Mouse (Mus musculus) forebrain, embryonic 11.5 days (tissue): ENCODE data around the gene Olfr279. TPM values are rescaled to one million over a fixed set of nuclear protein-coding genes. Genes with fewer than 3 reads are reported as not detected.
A peak's percentile ranks its signal among the peaks of the same experiment; 100 is the strongest.

Experiments used
- ATAC-seq: fragments of 200-750 bp; cut with Nextera tagmentation; replicated peaks from 2 replicates; pipeline ENCODE4 v1.8.0; 2017; ENCODE audit warnings: moderate TSS enrichment; ENCODE audit not compliant: low FRiP score
- DNase-seq: peaks from one replicate; pipeline ENCODE4 v3.0.0-alpha.2; 2017; ENCODE audit warnings: low spot score
- H3K27ac ChIP-seq: fragments of 300-500 bp; sonication (generic); 2 replicates; pipeline ENCODE4 v1.5.1; 2014; ENCODE audit warnings: low read depth, low read length
- H3K27me3 ChIP-seq: fragments of 300-500 bp; sonication (generic); 2 replicates; pipeline ENCODE4 v1.6.1; 2014; ENCODE audit warnings: mild to moderate bottlenecking, low read length, mixed read lengths; ENCODE audit not compliant: control insufficient read depth, insufficient read depth
- H3K36me3 ChIP-seq: fragments of 300-500 bp; sonication (generic); 2 replicates; pipeline ENCODE4 v1.6.1; 2014; ENCODE audit warnings: mild to moderate bottlenecking, low read length, moderate library complexity, mixed read lengths; ENCODE audit not compliant: control insufficient read depth, insufficient read depth
- H3K4me1 ChIP-seq: fragments of 300-500 bp; sonication (generic); replicated peaks from 2 replicates; pipeline ENCODE4 v1.6.1; 2014; ENCODE audit warnings: low read length, mixed read lengths; ENCODE audit not compliant: control insufficient read depth, insufficient read depth
- H3K4me2 ChIP-seq: fragments of 300-500 bp; sonication (generic); 2 replicates; pipeline ENCODE4 v1.6.1; 2014; ENCODE audit warnings: low read depth, mild to moderate bottlenecking, low read length, moderate library complexity, mixed read lengths; ENCODE audit not compliant: severe bottlenecking
- H3K4me3 ChIP-seq: fragments of 300-500 bp; sonication (generic); 2 replicates; pipeline ENCODE4 v1.5.1; 2014; ENCODE audit warnings: low read depth, low read length
- H3K9ac ChIP-seq: fragments of 300-500 bp; sonication (generic); 2 replicates; pipeline ENCODE4 v1.6.1; 2014; ENCODE audit warnings: low read length
- H3K9me3 ChIP-seq: fragments of 300-500 bp; sonication (generic); 2 replicates; pipeline ENCODE4 v1.6.1; 2016; ENCODE audit warnings: low read length, mixed read lengths; ENCODE audit not compliant: control insufficient read depth
- WGBS: fragments of 180-500 bp; shearing (Covaris S2); extraction: QIAGEN DNeasy Blood & Tissue Kit; methylation state at CpG from one replicate; pipeline ENCODE4 v1.1.7; 2014; 5-methylcytosine and 5-hydroxymethylcytosine counted together
- polyA plus RNA-seq: library from polyadenylated mRNA; unstranded; fragments of >200 nt; fragmentation: Nextera tagmentation; extraction: Ambion mirVana; gene quantifications from 2 replicates; pipeline ENCODE4 v1.2.1, GENCODE M21; 2014

Gene Olfr279
- polyA plus RNA-seq, 1 experiment from 2014 or later = not detected

GRCm38 (mm10) chr15:98479568-98480102 is 12.6 kb upstream of the Olfr279 start:
- Histone ChIP-seq H3K4me3 (no peak overlapping the region), H3K36me3 (no peaks in the 10 kb centered on the region), H3K4me2 (no peak overlapping the region), H3K4me1 (no peaks in the 10 kb centered on the region), H3K9ac (no peak overlapping the region), H3K9me3 (no peaks in the 10 kb centered on the region), H3K27ac (no peak overlapping the region), H3K27me3 (no peaks in the 10 kb centered on the region)
- DNase-seq (no peak), ATAC-seq (no peak)
- WGBS = 71% methylated on average over 7 of the region's 7 CpGs

- 68% methylated on average over 3 of the region's 3 CpGs for WGBS
Observed at GRCm38 (mm10) chr15:98482701-98483100, 9.5 kb upstream of the Olfr279 start, which contains the start of gene Lalba. Lalba (minus strand) TSS chr15:98482721.

GRCm38 (mm10) chr15:98483907-98484886 is 8.0 kb upstream of the Olfr279 start:
- Histone ChIP-seq H3K36me3 (no peaks in the 10 kb centered on the region), H3K9me3 (no peaks in the 10 kb centered on the region), H3K27ac (no peak overlapping the region), H3K4me1 (no peaks in the 10 kb centered on the region), H3K27me3 (no peaks in the 10 kb centered on the region), H3K4me3 (no peak overlapping the region), H3K9ac (no peak overlapping the region), H3K4me2 (no peak overlapping the region)
- ATAC-seq = no peak
- WGBS = 82% methylated on average over 18 of the region's 18 CpGs
- DNase-seq = no peak

More at GRCm38 (mm10) chr15:98482701-98483100, 9.5 kb upstream of the Olfr279 start, which contains the start of gene Lalba:
- Histone ChIP-seq H3K4me2 (no peak within 1 kb of the TSS), H3K9me3 (no peaks in the 10 kb centered on the region), H3K4me3 (no peak within 1 kb of the TSS), H3K27ac (no peak within 1 kb of the TSS), H3K4me1 (no peaks in the 10 kb centered on the region), H3K9ac (no peak within 1 kb of the TSS), H3K36me3 (no peaks in the 10 kb centered on the region), H3K27me3 (no peaks in the 10 kb centered on the region)
- no peak for ATAC-seq
- no peak for DNase-seq

- Histone ChIP-seq H3K36me3 (no peaks in the 10 kb centered on the region), H3K27ac (no peak overlapping the region), H3K4me2 (no peak overlapping the region), H3K4me3 (no peak overlapping the region), H3K27me3 (no peaks in the 10 kb centered on the region), H3K9me3 (no peaks in the 10 kb centered on the region), H3K9ac (no peak overlapping the region), H3K4me1 (no peaks in the 10 kb centered on the region)
- DNase-seq (no peak), ATAC-seq (no peak)
- WGBS = 96% methylated on average over 8 of the region's 8 CpGs
Observed at GRCm38 (mm10) chr15:98486433-98487021, 5.7 kb upstream of the Olfr279 start.

GRCm38 (mm10) chr15:98491332-98491731 is 870 bp upstream of the Olfr279 start:
- ATAC-seq = no peak
- WGBS = 86% methylated on average over 2 of the region's 2 CpGs
- DNase-seq = no peak
- no peaks in the 10 kb centered on the region for H3K9me3 ChIP-seq
- H3K27ac ChIP-seq = no peak overlapping the region
- no peaks in the 10 kb centered on the region for H3K36me3 ChIP-seq
- H3K4me3 ChIP-seq = no peak overlapping the region
- no peaks in the 10 kb centered on the region for H3K4me1 ChIP-seq
- H3K27me3 ChIP-seq = no peaks in the 10 kb centered on the region
- no peak overlapping the region for H3K9ac ChIP-seq
- no peak overlapping the region for H3K4me2 ChIP-seq

- ATAC-seq (no peak), DNase-seq (no peak)
- no peaks in the 10 kb centered on the region for H3K27me3 ChIP-seq
- no peak overlapping the region for H3K4me2 ChIP-seq
- no peaks in the 10 kb centered on the region for H3K4me1 ChIP-seq
- no peaks in the 10 kb centered on the region for H3K36me3 ChIP-seq
- no peak overlapping the region for H3K9ac ChIP-seq
- H3K4me3 ChIP-seq = no peak overlapping the region
- WGBS = 90% methylated on average over 17 of the region's 17 CpGs
- no peak overlapping the region for H3K27ac ChIP-seq
- no peaks in the 10 kb centered on the region for H3K9me3 ChIP-seq
Observed at GRCm38 (mm10) chr15:98497631-98498030, 5.4 kb downstream of the Olfr279 start.

- no peak for DNase-seq
- 85% methylated on average over 3 of the region's 3 CpGs for WGBS
Observed at GRCm38 (mm10) chr15:98503317-98503716, 11.1 kb downstream of the Olfr279 start.

GRCm38 (mm10) chr15:98504514-98504913 is 12.3 kb downstream of the Olfr279 start:
- H3K9me3 ChIP-seq = no peaks in the 10 kb centered on the region
- no peak overlapping the region for H3K27ac ChIP-seq
- no peaks in the 10 kb centered on the region for H3K27me3 ChIP-seq
- no peak overlapping the region for H3K9ac ChIP-seq
- ATAC-seq = no peak
- no peaks in the 10 kb centered on the region for H3K4me1 ChIP-seq
- no peaks in the 10 kb centered on the region for H3K36me3 ChIP-seq
- DNase-seq = peak; percentile 87
- WGBS = 12% methylated on average over 18 of the region's 18 CpGs
- H3K4me3 ChIP-seq = no peak overlapping the region
- H3K4me2 ChIP-seq = no peak overlapping the region

More at GRCm38 (mm10) chr15:98503317-98503716, 11.1 kb downstream of the Olfr279 start:
- Histone ChIP-seq H3K4me1 (no peaks in the 10 kb centered on the region), H3K27me3 (no peaks in the 10 kb centered on the region), H3K9ac (no peak overlapping the region), H3K9me3 (no peaks in the 10 kb centered on the region), H3K27ac (no peak overlapping the region), H3K4me2 (no peak overlapping the region), H3K4me3 (no peak overlapping the region), H3K36me3 (no peaks in the 10 kb centered on the region)
- ATAC-seq = no peak
